Mouse (Mus musculus) limb, embryonic 12.5 days (tissue): ENCODE measurements around the gene Timmdc1. TPM values are rescaled to one million over a fixed set of nuclear protein-coding genes. Genes with fewer than 3 reads are reported as not detected.

Experiments used
- ATAC-seq: fragments of 200-750 bp; cut with Nextera tagmentation; 2 replicates; pipeline ENCODE4 v1.8.0; 2017; ENCODE audit warnings: low read depth, moderate TSS enrichment; ENCODE audit not compliant: insufficient number of reproducible peaks, insufficient read depth, low FRiP score, low TSS enrichment
- H3K27ac ChIP-seq: fragments of 300-500 bp; sonication (generic); 2 replicates; pipeline ENCODE4 v1.5.1; 2016; ENCODE audit warnings: mild to moderate bottlenecking, moderate library complexity
- H3K27me3 ChIP-seq: fragments of 300-500 bp; sonication (generic); 2 replicates; pipeline ENCODE4 v1.6.1; 2016; ENCODE audit warnings: mild to moderate bottlenecking, moderate library complexity
- H3K36me3 ChIP-seq: fragments of 300-500 bp; sonication (generic); 2 replicates; pipeline ENCODE4 v1.6.1; 2016; ENCODE audit warnings: mild to moderate bottlenecking, moderate library complexity
- H3K4me1 ChIP-seq: fragments of 300-500 bp; sonication (generic); replicated peaks from 2 replicates; pipeline ENCODE4 v1.6.1; 2016
- H3K4me2 ChIP-seq: fragments of 300-500 bp; sonication (generic); 2 replicates; pipeline ENCODE4 v1.6.1; 2016; ENCODE audit warnings: mild to moderate bottlenecking, moderate library complexity
- H3K4me3 ChIP-seq: fragments of 300-500 bp; sonication (generic); replicated peaks from 2 replicates; pipeline ENCODE4 v1.5.1; 2016; ENCODE audit warnings: mild to moderate bottlenecking
- H3K9ac ChIP-seq: fragments of 300-500 bp; sonication (generic); replicated peaks from 2 replicates; pipeline ENCODE4 v1.6.1; 2016; ENCODE audit warnings: mild to moderate bottlenecking, moderate library complexity
- H3K9me3 ChIP-seq: fragments of 300-500 bp; sonication (generic); 2 replicates; pipeline ENCODE4 v1.6.1; 2016; ENCODE audit warnings: mild to moderate bottlenecking, moderate library complexity
- WGBS: fragments of 180-500 bp; shearing (Covaris S2); methylation state at CpG from one replicate; pipeline ENCODE4 v1.1.7; 2016; 5-methylcytosine and 5-hydroxymethylcytosine counted together
- polyA plus RNA-seq: library from polyadenylated mRNA; unstranded; fragments of >200 nt; fragmentation: Nextera tagmentation; extraction: Ambion mirVana; gene quantifications from 2 replicates; pipeline ENCODE4 v1.2.1, GENCODE M21; 2016

Timmdc1 gene
- polyA plus RNA-seq, 1 experiment from 2014 or later: 30.8 TPM

- Histone ChIP-seq H3K9me3 (no peaks in the 10 kb centered on the region), H3K36me3 (no peaks in the 10 kb centered on the region)
Observed at GRCm38 (mm10) chr16:38472507-38472873, 50.0 kb downstream of the Timmdc1 start.

DNA sequence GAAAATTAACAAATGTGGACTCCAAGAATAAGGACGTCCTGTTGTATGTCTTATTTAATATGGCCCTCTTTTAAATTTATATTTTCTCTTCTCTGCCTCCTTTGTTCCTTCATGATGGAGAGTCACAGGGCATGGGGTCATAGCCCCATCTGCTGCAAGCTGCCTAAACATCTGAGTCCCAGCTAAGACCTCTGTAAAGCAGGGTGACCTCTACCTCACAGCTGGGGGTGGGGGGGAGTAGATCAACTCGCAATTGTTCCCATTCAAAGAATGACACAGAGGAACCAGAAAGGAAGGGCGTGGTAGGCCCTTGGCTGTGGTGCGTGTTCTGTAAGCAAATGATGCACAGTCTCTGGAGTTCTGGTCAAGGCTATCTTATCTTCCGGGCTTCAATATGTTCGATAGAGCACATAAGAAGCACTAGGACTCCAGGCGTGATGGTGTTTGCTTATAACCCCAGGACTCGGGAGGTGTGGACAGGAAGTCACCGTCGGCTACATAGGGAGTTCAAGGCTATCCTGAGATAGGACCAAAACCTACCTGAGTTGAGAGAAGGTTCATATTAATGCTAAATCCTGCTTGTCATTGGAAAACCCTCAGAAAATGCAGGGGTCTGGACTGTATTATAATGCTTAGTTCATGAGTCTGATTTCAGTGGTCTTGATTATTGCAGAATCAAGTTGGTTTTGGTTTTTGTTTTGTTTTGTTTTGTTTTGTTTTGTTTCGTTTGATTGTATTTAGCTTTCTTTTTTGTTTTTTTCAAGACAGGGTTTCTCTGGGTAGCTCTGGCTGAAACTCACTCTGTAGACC is 50.6 kb downstream of the Timmdc1 start:
- H3K36me3 ChIP-seq: no peaks in the 10 kb centered on the region
- no peaks in the 10 kb centered on the region for H3K27me3 ChIP-seq
- H3K4me2 ChIP-seq: no peak overlapping the region
- H3K4me1 ChIP-seq: peaks cover 5% of the 10 kb centered on the region; the same call in 1 of the 2 replicates
- ATAC-seq: no peak
- no peak overlapping the region for H3K9ac ChIP-seq
- no peak overlapping the region for H3K27ac ChIP-seq
- 83% methylated on average over 11 of the region's 11 CpGs for WGBS
- no peaks in the 10 kb centered on the region for H3K9me3 ChIP-seq
- H3K4me3 ChIP-seq: no peak overlapping the region

More at GRCm38 (mm10) chr16:38472507-38472873, 50.0 kb downstream of the Timmdc1 start:
- Histone ChIP-seq H3K9ac (no peak overlapping the region), H3K4me3 (no peak overlapping the region), H3K4me2 (no peak overlapping the region), H3K27ac (no peak overlapping the region), H3K4me1 (peaks cover 8% of the 10 kb centered on the region; the same call in 1 of the 2 replicates), H3K27me3 (no peaks in the 10 kb centered on the region)
- 87% methylated on average over 5 of the region's 5 CpGs for WGBS
- no peak for ATAC-seq

DNA sequence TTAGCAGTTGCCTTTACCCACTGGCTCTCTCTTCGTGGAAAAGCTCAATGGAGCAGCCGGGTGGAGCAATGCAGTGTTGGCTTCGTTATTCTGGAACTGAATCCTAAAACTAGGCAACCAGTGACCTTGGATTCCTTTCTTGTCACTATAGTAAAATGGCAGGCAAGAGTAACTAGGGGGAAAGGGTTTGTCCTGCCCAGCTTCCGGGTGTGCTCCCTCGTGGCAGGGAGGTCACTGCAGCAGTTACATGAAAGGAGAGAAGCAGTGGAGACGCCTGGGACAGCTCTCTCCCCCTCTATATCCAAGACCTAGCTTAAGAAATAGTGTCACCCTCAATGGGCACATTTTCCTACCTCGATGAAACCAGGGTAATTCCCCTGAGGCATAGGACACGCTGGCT is 53.0 kb downstream of the Timmdc1 start:
- no peak overlapping the region for H3K9ac ChIP-seq
- no peaks in the 10 kb centered on the region for H3K27me3 ChIP-seq
- no peaks in the 10 kb centered on the region for H3K36me3 ChIP-seq
- H3K9me3 ChIP-seq: no peaks in the 10 kb centered on the region
- ATAC-seq: no peak
- H3K4me2 ChIP-seq: no peak overlapping the region
- no peak overlapping the region for H3K27ac ChIP-seq
- H3K4me3 ChIP-seq: no peak overlapping the region
- whole genome bisulfite sequencing: 79% methylated on average over 8 of the region's 8 CpGs
- H3K4me1 ChIP-seq: no peaks in the 10 kb centered on the region

DNA sequence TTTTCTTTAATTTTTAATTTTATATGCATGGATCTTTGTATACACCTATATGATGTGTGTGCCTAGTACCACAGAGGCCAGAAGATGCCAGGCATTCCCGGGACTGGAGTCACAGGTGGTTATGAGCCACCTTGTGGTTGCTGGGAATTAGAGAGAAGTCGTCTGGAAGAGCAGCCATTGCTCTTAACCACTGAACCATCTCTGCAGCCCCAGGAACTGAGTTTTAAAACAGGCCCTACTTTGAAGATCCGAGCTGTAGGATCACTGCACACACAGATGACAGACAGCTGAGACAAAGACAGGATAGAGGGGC is 53.8 kb downstream of the Timmdc1 start:
- H3K27me3 ChIP-seq: no peaks in the 10 kb centered on the region
- H3K9ac ChIP-seq: no peak overlapping the region
- no peaks in the 10 kb centered on the region for H3K4me1 ChIP-seq
- H3K4me3 ChIP-seq: no peak overlapping the region
- 36% methylated on average over 3 of the region's 3 CpGs for WGBS
- no peak for ATAC-seq
- no peaks in the 10 kb centered on the region for H3K9me3 ChIP-seq
- H3K27ac ChIP-seq: no peak overlapping the region
- H3K4me2 ChIP-seq: no peak overlapping the region
- no peaks in the 10 kb centered on the region for H3K36me3 ChIP-seq

- 82% methylated on average over 8 of the region's 8 CpGs for WGBS
- H3K27me3 ChIP-seq: no peaks in the 10 kb centered on the region
- ATAC-seq: no peak
Observed at GRCm38 (mm10) chr16:38467917-38468705, 54.4 kb downstream of the Timmdc1 start.

GRCm38 (mm10) chr16:38467091-38467916 is 55.2 kb downstream of the Timmdc1 start:
- Histone ChIP-seq H3K27me3 (no peaks in the 10 kb centered on the region), H3K9ac (no peak overlapping the region), H3K4me2 (no peak overlapping the region), H3K9me3 (no peaks in the 10 kb centered on the region), H3K4me3 (no peak overlapping the region), H3K27ac (no peak overlapping the region), H3K36me3 (no peaks in the 10 kb centered on the region), H3K4me1 (no peaks in the 10 kb centered on the region)
- ATAC-seq: no peak
- WGBS: 88% methylated on average over 13 of the region's 13 CpGs

More at GRCm38 (mm10) chr16:38467917-38468705, 54.4 kb downstream of the Timmdc1 start:
- Histone ChIP-seq H3K9me3 (no peaks in the 10 kb centered on the region), H3K4me2 (no peak overlapping the region), H3K4me3 (no peak overlapping the region), H3K4me1 (no peaks in the 10 kb centered on the region), H3K9ac (no peak overlapping the region), H3K27ac (no peak overlapping the region), H3K36me3 (no peaks in the 10 kb centered on the region)

DNA sequence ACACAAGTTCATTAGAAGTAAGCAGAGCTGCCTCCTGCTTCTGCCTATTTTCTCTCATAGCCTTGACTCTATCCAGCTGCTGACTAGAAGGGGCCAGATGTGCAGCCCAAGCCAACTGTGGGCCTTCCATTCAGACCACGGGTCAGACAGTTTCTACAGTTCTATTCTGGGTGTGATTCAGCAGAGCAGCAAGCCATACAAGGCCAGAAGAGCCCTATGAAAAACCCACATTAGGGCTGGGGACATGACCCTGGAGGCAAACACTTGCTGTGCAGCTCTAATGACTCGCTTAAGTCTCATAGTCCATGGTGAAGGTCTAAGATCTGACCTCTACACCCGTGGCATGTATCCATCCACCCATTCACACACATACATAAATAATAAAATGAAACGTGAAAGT is 56.4 kb downstream of the Timmdc1 start:
- no peak overlapping the region for H3K9ac ChIP-seq
- no peaks in the 10 kb centered on the region for H3K27me3 ChIP-seq
- H3K27ac ChIP-seq: no peak overlapping the region
- WGBS: 72% methylated on average over 4 of the region's 4 CpGs
- H3K4me3 ChIP-seq: no peak overlapping the region
- ATAC-seq: no peak
- H3K4me1 ChIP-seq: no peaks in the 10 kb centered on the region
- no peaks in the 10 kb centered on the region for H3K9me3 ChIP-seq
- no peaks in the 10 kb centered on the region for H3K36me3 ChIP-seq
- no peak overlapping the region for H3K4me2 ChIP-seq

DNA sequence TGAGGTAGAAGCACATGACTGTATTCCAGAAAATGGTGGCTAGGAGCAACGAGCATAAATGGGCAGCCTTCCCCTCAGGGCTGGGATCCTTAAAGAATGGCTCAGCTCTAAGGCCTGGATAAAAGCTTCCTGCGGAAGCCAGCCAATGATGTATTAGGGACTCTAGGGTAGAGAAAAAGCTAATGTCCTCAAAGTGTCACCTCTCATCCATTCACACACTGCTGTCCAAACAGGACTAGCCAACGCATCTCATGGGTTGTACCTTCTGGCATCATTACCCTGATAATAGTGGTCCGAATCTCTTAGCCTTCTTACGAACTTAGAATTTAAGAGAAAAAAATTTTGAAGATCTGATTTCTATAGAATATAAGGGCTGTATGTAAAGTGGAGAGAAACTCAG is 59.2 kb downstream of the Timmdc1 start:
- no peaks in the 10 kb centered on the region for H3K36me3 ChIP-seq
- no peaks in the 10 kb centered on the region for H3K27me3 ChIP-seq
- no peak overlapping the region for H3K9ac ChIP-seq
- no peaks in the 10 kb centered on the region for H3K4me1 ChIP-seq
- WGBS: 88% methylated on average over 5 of the region's 5 CpGs
- ATAC-seq: no peak
- no peak overlapping the region for H3K4me3 ChIP-seq
- no peak overlapping the region for H3K27ac ChIP-seq
- no peak overlapping the region for H3K4me2 ChIP-seq
- H3K9me3 ChIP-seq: no peaks in the 10 kb centered on the region

GRCm38 (mm10) chr16:38462161-38462560 is 60.3 kb downstream of the Timmdc1 start:
- Histone ChIP-seq H3K4me1 (no peaks in the 10 kb centered on the region), H3K27ac (no peak overlapping the region), H3K4me3 (no peak overlapping the region), H3K27me3 (no peaks in the 10 kb centered on the region), H3K36me3 (no peaks in the 10 kb centered on the region), H3K4me2 (no peak overlapping the region), H3K9me3 (no peaks in the 10 kb centered on the region), H3K9ac (no peak overlapping the region)
- no peak for ATAC-seq
- 81% methylated on average over 7 of the region's 7 CpGs for WGBS

- no peak overlapping the region for H3K4me3 ChIP-seq
- H3K36me3 ChIP-seq: no peaks in the 10 kb centered on the region
- H3K9me3 ChIP-seq: no peaks in the 10 kb centered on the region
- H3K27ac ChIP-seq: no peak overlapping the region
- WGBS: 88% methylated on average over 8 of the region's 8 CpGs
- no peak overlapping the region for H3K4me2 ChIP-seq
- no peak for ATAC-seq
- H3K4me1 ChIP-seq: no peaks in the 10 kb centered on the region
- H3K9ac ChIP-seq: no peak overlapping the region
- no peaks in the 10 kb centered on the region for H3K27me3 ChIP-seq
Observed at GRCm38 (mm10) chr16:38461749-38462148, 60.7 kb downstream of the Timmdc1 start.

DNA sequence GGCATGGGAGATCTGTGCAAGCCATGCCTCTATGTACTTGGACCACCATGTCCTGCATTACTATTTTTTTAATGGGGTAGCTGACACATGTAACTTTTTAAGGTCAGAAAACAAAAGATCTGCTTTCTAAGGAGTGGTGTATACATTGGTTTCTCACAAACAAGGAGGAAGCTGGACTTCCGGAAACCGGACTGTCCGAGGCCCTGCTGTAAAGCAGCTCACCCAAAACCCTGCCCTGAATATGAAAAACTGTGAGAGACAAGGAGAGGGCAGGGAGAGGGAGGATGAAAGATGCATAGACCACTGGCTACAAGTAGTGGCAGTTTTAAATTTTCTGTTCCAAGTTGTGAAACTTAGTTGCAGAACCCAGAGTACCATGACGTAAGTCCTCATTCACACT is 62.5 kb downstream of the Timmdc1 start:
- ATAC-seq: no peak
- H3K36me3 ChIP-seq: no peaks in the 10 kb centered on the region
- H3K4me2 ChIP-seq: no peak overlapping the region
- WGBS: 90% methylated on average over 4 of the region's 4 CpGs
- H3K27me3 ChIP-seq: no peaks in the 10 kb centered on the region
- H3K4me1 ChIP-seq: no peaks in the 10 kb centered on the region
- H3K27ac ChIP-seq: no peak overlapping the region
- H3K4me3 ChIP-seq: no peak overlapping the region
- H3K9ac ChIP-seq: no peak overlapping the region
- H3K9me3 ChIP-seq: no peaks in the 10 kb centered on the region
